Mouse (Mus musculus): ENCODE data around the gene Klf6.

Gene Klf6

GRCm38 (mm10) chr13:5899021-5899420 lies 37.7 kb downstream of the Klf6 start:
- DNase-seq (ENCODE audit: low read depth, low spot score) = no peak

GRCm38 (mm10) chr13:5899641-5900040 lies 38.4 kb downstream of the Klf6 start:
- no peak for DNase-seq (ENCODE audit: low read depth, low spot score)

- DNase-seq (ENCODE audit: low read depth, low spot score) = no peak
Measured at GRCm38 (mm10) chr13:5913201-5913600, 51.9 kb downstream of the Klf6 start.

GRCm38 (mm10) chr13:5917360-5917759 lies 56.1 kb downstream of the Klf6 start:
- no peak for DNase-seq (ENCODE audit: low read depth, low spot score)

GRCm38 (mm10) chr13:5919966-5920365 lies 58.7 kb downstream of the Klf6 start:
- DNase-seq (ENCODE audit: low read depth, low spot score) = no peak
